Mouse (Mus musculus): Measurements from ENCODE around the gene Foxn4. TPM values are rescaled to one million over a fixed set of nuclear protein-coding genes. Genes with fewer than 3 reads are reported as not detected.

Foxn4 gene
- total RNA-seq, 2 experiments from 2014 or later = not detected

DNA sequence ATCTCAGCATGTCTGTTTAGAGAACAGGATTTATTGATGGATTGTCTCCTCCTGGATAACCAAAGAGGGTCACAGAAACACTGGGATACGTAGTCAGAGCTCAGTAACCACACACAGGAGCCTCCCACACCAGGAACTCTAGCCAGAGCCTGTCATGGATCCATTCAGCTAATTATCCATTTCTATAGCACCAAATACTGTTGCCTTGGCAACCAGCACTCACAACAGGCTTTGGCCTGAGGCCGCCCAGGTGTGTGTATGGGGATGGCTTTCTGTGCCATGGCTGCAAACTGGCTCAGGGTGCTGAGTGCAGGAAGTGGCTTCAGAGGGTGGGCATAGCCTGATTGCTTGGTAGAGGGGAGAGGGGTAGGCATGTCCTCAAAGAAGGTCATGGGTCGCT, 16.4 kb upstream of the Foxn4 start:
- no peak for DNase-seq
- H3K27ac ChIP-seq = no peak overlapping the region
- no peak for TF ChIP-seq CTCF (IDR thresholded peaks at IDR 0.05)
- no peak overlapping the region for H3K4me3 ChIP-seq
- intact Hi-C loops (cut with DNase I) = no loop called here

- intact Hi-C loops (cut with DNase I) = no loop called here
- no peak for TF ChIP-seq CTCF (IDR thresholded peaks at IDR 0.05)
- DNase-seq = no peak
- no peak within 1 kb of the TSS for H3K27ac ChIP-seq
- no peak within 1 kb of the TSS for H3K4me3 ChIP-seq
Measured at GRCm38 (mm10) chr5:114288874-114289273, 15.3 kb upstream of the Foxn4 start, which contains the start of gene Myo1h. Gene Myo1h (plus strand): TSS chr5:114289166.

DNA sequence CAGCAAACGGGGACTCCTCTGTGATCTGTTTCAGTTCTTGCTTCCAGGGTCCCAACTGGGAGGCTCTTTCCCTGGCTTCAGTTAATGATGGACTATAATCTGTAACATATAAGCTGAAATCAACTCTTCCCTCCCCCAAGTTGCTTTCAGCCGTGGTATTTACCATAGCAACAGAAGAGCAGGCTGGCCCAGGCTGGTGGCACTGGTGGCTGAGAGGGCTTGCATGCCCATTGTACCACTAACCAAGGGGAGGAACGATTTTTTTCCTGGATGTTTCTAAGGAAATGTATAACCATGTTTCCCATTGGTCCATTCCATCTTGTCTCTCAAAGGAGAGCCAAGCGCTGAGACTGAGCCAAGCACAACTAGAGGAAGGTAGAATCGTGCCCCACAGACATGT, 14.8 kb upstream of the Foxn4 start:
- no peak for TF ChIP-seq CTCF (IDR thresholded peaks at IDR 0.05)
- no peak overlapping the region for H3K27ac ChIP-seq
- no peak overlapping the region for H3K4me3 ChIP-seq
- intact Hi-C loops (cut with DNase I) = no loop called here
- no peak for DNase-seq

GRCm38 (mm10) chr5:114286872-114287571, 13.4 kb upstream of the Foxn4 start:
- Histone ChIP-seq H3K27ac (no peak overlapping the region), H3K4me3 (no peak overlapping the region)
- DNase-seq = no peak
- no peak for TF ChIP-seq CTCF (IDR thresholded peaks at IDR 0.05)
- intact Hi-C loops (cut with DNase I) = no loop called here

GRCm38 (mm10) chr5:114286102-114286501, 12.5 kb upstream of the Foxn4 start:
- TF ChIP-seq CTCF (IDR thresholded peaks at IDR 0.05) = peak; percentile 30; the same call in 1 of the 2 replicates
- Histone ChIP-seq H3K27ac (no peak overlapping the region), H3K4me3 (no peak overlapping the region)
- DNase-seq = no peak
- intact Hi-C loops (cut with DNase I) = no loop called here

GRCm38 (mm10) chr5:114285398-114285700, 11.7 kb upstream of the Foxn4 start:
- no peak for TF ChIP-seq CTCF (IDR thresholded peaks at IDR 0.05)
- DNase-seq = no peak
- Histone ChIP-seq H3K27ac (no peak overlapping the region), H3K4me3 (no peak overlapping the region)
- intact Hi-C loops (cut with DNase I) = no loop called here

DNA sequence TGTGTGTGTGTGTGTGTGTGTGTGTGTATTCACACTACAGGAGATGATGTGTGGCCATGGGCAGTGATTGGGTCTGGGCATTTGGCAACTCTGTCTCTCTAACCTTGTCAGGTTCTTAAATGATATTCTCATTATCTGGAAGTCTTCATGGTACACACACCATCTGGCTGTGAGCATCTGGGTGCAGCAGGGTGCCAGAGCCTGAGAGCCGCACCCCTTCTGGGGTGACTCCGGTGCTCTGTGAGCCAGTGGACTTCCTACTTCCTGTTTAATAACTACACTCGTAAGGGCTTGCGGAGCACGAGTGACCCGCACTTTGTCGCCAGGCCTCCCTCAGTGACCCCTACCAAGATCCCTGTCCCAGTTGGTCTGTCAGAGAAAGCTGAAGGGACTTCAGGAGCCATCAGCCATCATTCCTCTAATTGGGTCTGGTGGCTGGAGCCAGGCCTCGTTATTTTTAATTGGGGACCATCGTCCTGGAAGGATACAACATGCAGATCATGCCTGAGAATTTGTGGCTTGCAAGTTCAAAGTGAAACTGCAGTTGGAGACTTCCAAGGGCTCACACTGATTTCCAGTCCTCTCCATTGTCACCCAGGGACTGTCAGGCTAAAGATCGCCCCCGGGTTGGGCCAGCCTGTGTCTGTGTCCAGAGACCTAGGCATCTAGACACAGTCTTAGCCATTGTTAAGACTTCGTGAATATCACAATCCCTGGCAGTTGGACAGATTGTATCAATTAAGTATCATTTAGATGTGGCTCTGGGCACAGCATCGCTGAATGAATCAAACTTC, 11.2 kb upstream of the Foxn4 start:
- no peak for TF ChIP-seq CTCF (IDR thresholded peaks at IDR 0.05)
- no peak overlapping the region for H3K27ac ChIP-seq
- no peak overlapping the region for H3K4me3 ChIP-seq
- intact Hi-C loops (cut with DNase I) = no loop called here
- DNase-seq = no peak

GRCm38 (mm10) chr5:114282346-114282745, 8.7 kb upstream of the Foxn4 start:
- no peak for TF ChIP-seq CTCF (IDR thresholded peaks at IDR 0.05)
- DNase-seq = no peak
- intact Hi-C loops (cut with DNase I) = no loop called here
- H3K27ac ChIP-seq = no peak overlapping the region
- H3K4me3 ChIP-seq = no peak overlapping the region

- DNase-seq = no peak
- intact Hi-C loops (cut with DNase I) = no loop called here
- no peak for TF ChIP-seq CTCF (IDR thresholded peaks at IDR 0.05)
- Histone ChIP-seq H3K4me3 (no peak overlapping the region), H3K27ac (no peak overlapping the region)
Measured at GRCm38 (mm10) chr5:114279382-114280143, 6.0 kb upstream of the Foxn4 start.

GRCm38 (mm10) chr5:114275991-114276390, 2.4 kb upstream of the Foxn4 start:
- Histone ChIP-seq H3K27ac (no peak overlapping the region), H3K4me3 (no peak overlapping the region)
- no peak for TF ChIP-seq CTCF (IDR thresholded peaks at IDR 0.05)
- no peak for DNase-seq
- intact Hi-C loops (cut with DNase I) = no loop called here

- Histone ChIP-seq H3K27ac (no peak overlapping the region), H3K4me3 (no peak overlapping the region)
- intact Hi-C loops (cut with DNase I) = no loop called here
- TF ChIP-seq CTCF (IDR thresholded peaks at IDR 0.05) = no peak
- DNase-seq = no peak
Measured at GRCm38 (mm10) chr5:114275339-114275738, 1.7 kb upstream of the Foxn4 start.

- no peak for TF ChIP-seq CTCF (IDR thresholded peaks at IDR 0.05)
- DNase-seq = no peak
- intact Hi-C loops (cut with DNase I) = no loop called here
- no peak overlapping the region for H3K4me3 ChIP-seq
- no peak overlapping the region for H3K27ac ChIP-seq
Measured at GRCm38 (mm10) chr5:114269984-114270383, 3.6 kb downstream of the Foxn4 start.

DNA sequence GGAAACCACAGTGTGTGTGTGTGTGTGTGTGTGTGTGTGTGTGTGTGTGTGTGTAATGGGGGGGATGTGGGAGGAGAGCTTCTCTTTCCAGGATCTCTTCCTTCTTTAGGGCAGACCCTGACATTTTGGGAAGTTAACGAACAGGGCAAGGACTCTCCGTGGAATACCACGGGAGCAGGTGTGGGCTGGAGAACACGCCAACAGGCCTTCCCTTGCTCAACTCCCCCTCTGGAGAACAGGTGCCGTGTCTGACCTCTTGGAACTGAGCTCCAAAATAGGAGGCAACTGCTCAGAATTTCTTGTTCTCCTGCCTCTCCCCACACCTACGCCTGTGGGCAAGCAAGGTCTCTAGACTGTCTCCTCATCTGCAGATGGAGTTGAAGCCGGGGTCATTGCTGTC, 4.1 kb downstream of the Foxn4 start:
- H3K27ac ChIP-seq = no peak overlapping the region
- DNase-seq = no peak
- no peak for TF ChIP-seq CTCF (IDR thresholded peaks at IDR 0.05)
- no peak overlapping the region for H3K4me3 ChIP-seq
- intact Hi-C loops (cut with DNase I) = no loop called here

All from gastrocnemius, adult 2 months (tissue).